Mouse (Mus musculus): ENCODE data around the gene AC153137.1. TPM values are rescaled to one million over a fixed set of nuclear protein-coding genes. Genes with fewer than 3 reads are reported as not detected.
A peak's percentile ranks its signal among the peaks of the same experiment; 100 is the strongest.
"Not testable (repeated sequence)": the region's sequence is repeated elsewhere in the genome, so short reads cannot be mapped to it uniquely, and the experiment has no call there.

Gene AC153137.1
- not detected in 2 replicates for polyA plus RNA-seq (2015; fragmentation: Nextera tagmentation; extraction: Ambion mirVana)

- not testable (repeated sequence) for H3K4me2 ChIP-seq; H3K4me1 ChIP-seq (replicated peaks); H3K27me3 ChIP-seq; H3K9ac ChIP-seq; H3K4me3 ChIP-seq (replicated peaks); ATAC-seq (ENCODE audit: low read depth); DNase-seq; H3K27ac ChIP-seq; H3K36me3 ChIP-seq; H3K9me3 ChIP-seq (replicated peaks)
- 62% methylated on average over 6 of the region's 6 CpGs for WGBS (ENCODE audit: insufficient replicate concordance)
These were observed at the start of gene AC153137.1 for GRCm38 (mm10) chr1:30977868-30978267. AC153137.1 (minus strand) TSS chr1:30977968.

- ATAC-seq (ENCODE audit: low read depth) (no peak), DNase-seq (no peak)
- H3K27ac ChIP-seq = no peak overlapping the region
These were observed 45.4 kb upstream of the AC153137.1 start for GRCm38 (mm10) chr1:31023173-31023572.

GRCm38 (mm10) chr1:31019283-31019682, 41.5 kb upstream of the AC153137.1 start:
- Histone ChIP-seq H3K36me3 (no peaks in the 10 kb centered on the region), H3K27ac (no peak overlapping the region), H3K4me2 (no peak overlapping the region), H3K9ac (no peak overlapping the region), H3K4me1 (replicated peaks) (no peaks in the 10 kb centered on the region), H3K4me3 (replicated peaks) (no peak overlapping the region), H3K9me3 (replicated peaks) (no peaks in the 10 kb centered on the region), H3K27me3 (no peaks in the 10 kb centered on the region)
- ATAC-seq (ENCODE audit: low read depth) (no peak), DNase-seq (no peak)
- 63% methylated on average over 6 of the region's 6 CpGs for WGBS (ENCODE audit: insufficient replicate concordance)

More at GRCm38 (mm10) chr1:31023173-31023572, 45.4 kb upstream of the AC153137.1 start:
- no peaks in the 10 kb centered on the region for H3K9me3 ChIP-seq (replicated peaks)
- no peaks in the 10 kb centered on the region for H3K36me3 ChIP-seq
- no peak overlapping the region for H3K4me3 ChIP-seq (replicated peaks)
- no peaks in the 10 kb centered on the region for H3K4me1 ChIP-seq (replicated peaks)
- H3K27me3 ChIP-seq = no peaks in the 10 kb centered on the region
- no peak overlapping the region for H3K9ac ChIP-seq
- no peak overlapping the region for H3K4me2 ChIP-seq

DNA sequence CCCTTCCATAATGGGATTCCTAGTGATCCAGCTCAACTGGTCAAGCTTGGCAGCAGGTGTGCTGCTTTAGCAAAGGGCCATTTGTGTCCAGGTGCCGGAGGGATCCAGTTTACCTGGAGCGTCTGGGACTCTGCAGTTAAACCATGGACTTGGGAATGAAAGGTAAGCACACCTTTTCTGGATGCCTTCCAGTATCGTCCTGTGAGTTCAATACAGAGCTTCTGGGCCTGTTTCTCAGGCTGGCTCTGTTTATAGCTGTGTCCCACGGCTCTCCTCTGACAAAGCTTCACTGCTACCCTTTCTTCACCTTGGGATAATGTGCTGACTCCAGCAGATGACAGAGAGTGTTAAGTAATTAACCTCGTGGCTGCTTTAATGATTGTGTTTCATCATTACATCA, 39.6 kb upstream of the AC153137.1 start:
- no peaks in the 10 kb centered on the region for H3K4me1 ChIP-seq (replicated peaks)
- H3K27ac ChIP-seq = no peak overlapping the region
- H3K27me3 ChIP-seq = no peaks in the 10 kb centered on the region
- H3K4me3 ChIP-seq (replicated peaks) = no peak overlapping the region
- no peak for ATAC-seq (ENCODE audit: low read depth)
- H3K36me3 ChIP-seq = no peaks in the 10 kb centered on the region
- H3K4me2 ChIP-seq = no peak overlapping the region
- no peaks in the 10 kb centered on the region for H3K9me3 ChIP-seq (replicated peaks)
- WGBS (ENCODE audit: insufficient replicate concordance) = 56% methylated on average over 5 of the region's 5 CpGs
- no peak for DNase-seq
- no peak overlapping the region for H3K9ac ChIP-seq

DNA sequence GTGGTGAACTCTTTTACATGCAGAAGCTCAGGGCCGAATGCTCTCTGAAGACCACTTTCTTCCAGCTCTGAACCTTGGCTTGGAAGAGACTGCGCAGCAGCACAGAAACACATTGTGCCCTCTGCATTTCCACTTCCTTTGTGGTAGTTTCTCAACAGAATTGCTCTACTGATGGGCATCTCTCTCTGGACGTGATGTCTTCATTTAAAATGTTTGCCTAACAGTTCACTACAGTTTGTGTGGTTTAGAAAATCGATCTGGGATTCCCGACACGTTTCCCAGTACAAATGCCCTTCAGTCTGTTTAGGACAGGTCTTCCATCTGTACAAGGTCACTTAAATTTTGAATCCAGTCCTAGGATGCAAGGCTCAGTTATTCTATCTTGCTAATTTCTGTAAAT, 38.3 kb upstream of the AC153137.1 start:
- 58% methylated on average over 6 of the region's 6 CpGs for WGBS (ENCODE audit: insufficient replicate concordance)
- no peaks in the 10 kb centered on the region for H3K9me3 ChIP-seq (replicated peaks)
- DNase-seq = no peak

GRCm38 (mm10) chr1:31015261-31015660, 37.5 kb upstream of the AC153137.1 start:
- Histone ChIP-seq H3K4me2 (no peak overlapping the region), H3K27me3 (no peaks in the 10 kb centered on the region), H3K4me3 (replicated peaks) (no peak overlapping the region), H3K9ac (no peak overlapping the region), H3K9me3 (replicated peaks) (no peaks in the 10 kb centered on the region), H3K27ac (no peak overlapping the region), H3K36me3 (no peaks in the 10 kb centered on the region), H3K4me1 (replicated peaks) (no peaks in the 10 kb centered on the region)
- ATAC-seq (ENCODE audit: low read depth) = no peak
- no peak for DNase-seq
- 31% methylated on average over 2 of the region's 2 CpGs for WGBS (ENCODE audit: insufficient replicate concordance)

More for the DNA sequence above, 38.3 kb upstream of the AC153137.1 start:
- H3K4me3 ChIP-seq (replicated peaks) = no peak overlapping the region
- no peak overlapping the region for H3K27ac ChIP-seq
- H3K4me1 ChIP-seq (replicated peaks) = no peaks in the 10 kb centered on the region
- H3K4me2 ChIP-seq = no peak overlapping the region
- no peaks in the 10 kb centered on the region for H3K36me3 ChIP-seq
- H3K27me3 ChIP-seq = no peaks in the 10 kb centered on the region
- ATAC-seq (ENCODE audit: low read depth) = no peak
- H3K9ac ChIP-seq = no peak overlapping the region

DNA sequence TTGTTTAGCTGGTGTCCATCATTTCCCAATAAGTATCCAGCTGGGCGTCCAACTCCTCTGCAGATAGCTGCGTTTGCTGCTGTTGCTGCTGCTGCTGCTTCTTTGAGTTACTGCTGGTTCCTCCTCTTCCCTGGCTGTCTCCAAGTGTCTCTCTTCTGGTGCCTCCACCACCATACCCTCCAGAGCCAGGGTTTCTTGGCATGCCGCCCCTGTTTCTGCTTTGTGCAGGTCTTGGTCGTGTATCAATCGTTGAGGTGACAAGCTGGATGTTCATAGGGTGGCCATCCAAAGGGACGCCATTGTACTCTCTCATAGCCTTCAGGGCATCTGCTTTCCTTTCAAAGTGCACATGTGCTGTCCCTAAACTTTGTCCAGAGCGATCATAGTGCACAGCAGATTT, 529 bp downstream of the AC153137.1 start:
- not testable (repeated sequence) for H3K27me3 ChIP-seq; H3K4me2 ChIP-seq; DNase-seq; H3K27ac ChIP-seq; H3K36me3 ChIP-seq; H3K4me1 ChIP-seq (replicated peaks); H3K4me3 ChIP-seq (replicated peaks); H3K9me3 ChIP-seq (replicated peaks); H3K9ac ChIP-seq; ATAC-seq (ENCODE audit: low read depth)
- 73% methylated on average over 7 of the region's 7 CpGs for WGBS (ENCODE audit: insufficient replicate concordance)

GRCm38 (mm10) chr1:30951795-30952194, 26.0 kb downstream of the AC153137.1 start:
- Histone ChIP-seq H3K4me1 (replicated peaks) (peaks cover 11% of the 10 kb centered on the region), H3K4me2 (no peak overlapping the region), H3K27me3 (no peaks in the 10 kb centered on the region), H3K4me3 (replicated peaks) (no peak overlapping the region), H3K27ac (no peak overlapping the region), H3K9me3 (replicated peaks) (no peaks in the 10 kb centered on the region), H3K36me3 (no peaks in the 10 kb centered on the region), H3K9ac (no peak overlapping the region)
- ATAC-seq (ENCODE audit: low read depth) (no peak), DNase-seq (no peak)
- 67% methylated on average over 2 of the region's 2 CpGs for WGBS (ENCODE audit: insufficient replicate concordance)

DNA sequence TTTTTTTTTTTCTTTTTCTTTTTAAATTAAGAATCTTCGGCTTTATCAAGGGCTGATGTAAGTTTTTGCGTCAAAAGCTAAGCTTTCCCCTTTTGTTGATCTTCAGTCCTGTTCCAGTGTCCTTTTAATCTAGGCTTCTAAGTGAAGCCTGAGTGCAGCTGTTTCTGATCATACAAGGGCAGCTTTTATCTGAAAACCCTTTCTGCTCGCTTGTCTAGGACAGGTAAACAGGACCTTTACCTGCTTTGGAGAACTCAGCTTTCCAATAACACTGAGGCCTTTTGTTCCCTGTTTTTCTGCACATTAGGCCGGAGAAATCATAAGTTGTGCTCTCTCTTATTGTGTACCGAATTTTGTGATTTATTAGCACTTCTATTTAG, 27.3 kb downstream of the AC153137.1 start:
- Histone ChIP-seq H3K27ac (peak overlapping the region; percentile 94), H3K9me3 (replicated peaks) (no peaks in the 10 kb centered on the region), H3K36me3 (0 out of 2 replicates have a peak, but pooled peaks cover 3% of the 10 kb centered on the region), H3K9ac (peak overlapping the region; percentile 95), H3K27me3 (no peaks in the 10 kb centered on the region), H3K4me2 (peak overlapping the region; percentile 78), H3K4me3 (replicated peaks) (peak overlapping the region; percentile 90), H3K4me1 (replicated peaks) (peaks cover 14% of the 10 kb centered on the region)
- DNase-seq (no peak), ATAC-seq (ENCODE audit: low read depth) (no peak)
- 52% methylated on average over 5 of the region's 5 CpGs for WGBS (ENCODE audit: insufficient replicate concordance)

- Histone ChIP-seq H3K36me3 (peaks cover 8% of the 10 kb centered on the region), H3K9me3 (replicated peaks) (no peaks in the 10 kb centered on the region), H3K9ac (peak overlapping the region; percentile 95), H3K4me2 (peak overlapping the region; percentile 78), H3K27ac (peak overlapping the region; percentile 94), H3K4me1 (replicated peaks) (peaks cover 14% of the 10 kb centered on the region), H3K4me3 (replicated peaks) (peak overlapping the region; percentile 90), H3K27me3 (no peaks in the 10 kb centered on the region)
- WGBS (ENCODE audit: insufficient replicate concordance) = under 1% methylated on average over 61 of the region's 66 CpGs
- ATAC-seq (ENCODE audit: low read depth) (peak; percentile 95), DNase-seq (peak; percentile 95)
These were observed 27.9 kb downstream of the AC153137.1 start for GRCm38 (mm10) chr1:30949710-30950455.

GRCm38 (mm10) chr1:30948950-30949639, 28.7 kb downstream of the AC153137.1 start:
- H3K9ac ChIP-seq = peak overlapping the region; percentile 95
- H3K27ac ChIP-seq = peak overlapping the region; percentile 93
- no peaks in the 10 kb centered on the region for H3K9me3 ChIP-seq (replicated peaks)
- WGBS (ENCODE audit: insufficient replicate concordance) = under 1% methylated on average over 72 of the region's 85 CpGs
- DNase-seq (peak; percentile 43), ATAC-seq (ENCODE audit: low read depth) (peak; percentile 58)
- H3K4me1 ChIP-seq (replicated peaks) = peaks cover 14% of the 10 kb centered on the region
- H3K36me3 ChIP-seq = peaks cover 15% of the 10 kb centered on the region
- H3K4me2 ChIP-seq = peak overlapping the region; percentile 78
- peak overlapping the region; percentile 90 for H3K4me3 ChIP-seq (replicated peaks)
- no peaks in the 10 kb centered on the region for H3K27me3 ChIP-seq

Data from liver, embryonic 13.5 days (tissue).